Mouse (Mus musculus) left cerebral cortex, postnatal 14 days (tissue): ENCODE measurements at regions not wholly inside any gene's neighbourhood (a gene's known extent, or its start where the extent isn't known, plus 50 kb on each side); places are given as distances from the start of the nearest gene placed in this dataset.
"Not testable (repeated sequence)": the region's sequence is repeated elsewhere in the genome, so short reads cannot be mapped to it uniquely, and the experiment has no call there.

Experiments used
- DNase-seq, 2 experiments: peaks; one replicate each; pipeline ENCODE4 v3.0.0; 2021 to 2022; ENCODE audit warnings: low spot score in 2 of 2, mixed read lengths in 1 of 2
- intact Hi-C: fragments of 180-260 bp; cut with DNase I; formaldehyde crosslinking; loops from one replicate; pipeline ENCODE4 v1.15.1; 2025

- DNase-seq, result no peak
- intact Hi-C loops, result no loop called here
Measured at GRCm38 (mm10) chr13:5345712-5346111, 515.6 kb upstream of the Klf6 start.

- DNase-seq, result peak; percentile 11 to 23
- intact Hi-C loops, result no loop called here
Measured at GRCm38 (mm10) chr13:5347503-5348469, 513.5 kb upstream of the Klf6 start.

GRCm38 (mm10) chr13:5367058-5367797, 494.1 kb upstream of the Klf6 start:
- no peak for DNase-seq

GRCm38 (mm10) chr13:5370007-5370406, 491.3 kb upstream of the Klf6 start:
- no peak for DNase-seq
- intact Hi-C loops, result no loop called here

More at GRCm38 (mm10) chr13:5367058-5367797, 494.1 kb upstream of the Klf6 start:
- intact Hi-C loops, result no loop called here

- intact Hi-C loops, result no loop called here
- no peak for DNase-seq
Measured at GRCm38 (mm10) chr13:5373191-5373590, 488.1 kb upstream of the Klf6 start.

- DNase-seq, result no peak
- intact Hi-C loops, result no loop called here
Measured at GRCm38 (mm10) chr13:5408226-5408804, 453.0 kb upstream of the Klf6 start.

- DNase-seq, result no peak
- intact Hi-C loops, result no loop called here
Measured at GRCm38 (mm10) chr13:5412052-5412451, 449.2 kb upstream of the Klf6 start.

- intact Hi-C loops, DNase-seq: not testable (repeated sequence)
Measured at GRCm38 (mm10) chr13:5413009-5413408, 448.3 kb upstream of the Klf6 start.

GRCm38 (mm10) chr13:5424110-5424509, 437.2 kb upstream of the Klf6 start:
- intact Hi-C loops, result no loop called here
- DNase-seq, result no peak

GRCm38 (mm10) chr13:5425491-5426232, 435.6 kb upstream of the Klf6 start:
- no peak for DNase-seq
- intact Hi-C loops, result no loop called here

GRCm38 (mm10) chr13:5433652-5434051, 427.6 kb upstream of the Klf6 start:
- intact Hi-C loops, result no loop called here
- DNase-seq, result no peak

GRCm38 (mm10) chr13:5435131-5435530, 426.2 kb upstream of the Klf6 start:
- DNase-seq, result no peak
- intact Hi-C loops, result no loop called here

GRCm38 (mm10) chr13:5436191-5436590, 425.1 kb upstream of the Klf6 start:
- no peak for DNase-seq
- intact Hi-C loops, result no loop called here

GRCm38 (mm10) chr13:5440454-5440853, 420.8 kb upstream of the Klf6 start:
- intact Hi-C loops, result no loop called here
- no peak for DNase-seq

- intact Hi-C loops, result no loop called here
- DNase-seq, result no peak
Measured at GRCm38 (mm10) chr13:5444759-5445478, 416.4 kb upstream of the Klf6 start.

GRCm38 (mm10) chr13:5448601-5449000, 412.7 kb upstream of the Klf6 start:
- intact Hi-C loops, result no loop called here
- no peak for DNase-seq

- intact Hi-C loops, result no loop called here
- no peak for DNase-seq
Measured at GRCm38 (mm10) chr13:5480779-5481178, 380.5 kb upstream of the Klf6 start.

- peak; percentile 35 to 67 for DNase-seq
- intact Hi-C loops, result loop anchor here (10.0 kb wide), 2 partner anchors 373 to 827 kb away; partner anchors contain the start of gene Klf6
Measured at GRCm38 (mm10) chr13:5492266-5492665, 369.0 kb upstream of the Klf6 start.

- intact Hi-C loops, result loop anchor here (2.0 to 10.0 kb wide), 3 partner anchors 75 to 833 kb away; partner anchors contain the start of gene Klf6
- no peak for DNase-seq
Measured at GRCm38 (mm10) chr13:5497535-5497934, 363.7 kb upstream of the Klf6 start.
